Mouse (Mus musculus) layer of hippocampus, adult 8-10 months (tissue): ENCODE results near the gene Fgf4. TPM values are rescaled to one million over a fixed set of nuclear protein-coding genes. Genes with fewer than 3 reads are reported as not detected.
"Not testable (repeated sequence)": the region's sequence is repeated elsewhere in the genome, so short reads cannot be mapped to it uniquely, and the experiment has no call there.

Experiments used
- DNase-seq, 2 experiments: peaks; one replicate each; pipeline ENCODE4 v3.0.0; 2022; ENCODE audit warnings: low spot score in 2 of 2
- total RNA-seq, 4 experiments: library from RNA; stranded (reverse); gene quantifications; 2 replicates each; pipeline ENCODE4 v1.2.4; 2022

Gene Fgf4
- total RNA-seq, 4 experiments from 2014 or later: not detected

GRCm38 (mm10) chr7:144867161-144867560 is 20.0 kb downstream of the Fgf4 start:
- DNase-seq: no peak

DNA sequence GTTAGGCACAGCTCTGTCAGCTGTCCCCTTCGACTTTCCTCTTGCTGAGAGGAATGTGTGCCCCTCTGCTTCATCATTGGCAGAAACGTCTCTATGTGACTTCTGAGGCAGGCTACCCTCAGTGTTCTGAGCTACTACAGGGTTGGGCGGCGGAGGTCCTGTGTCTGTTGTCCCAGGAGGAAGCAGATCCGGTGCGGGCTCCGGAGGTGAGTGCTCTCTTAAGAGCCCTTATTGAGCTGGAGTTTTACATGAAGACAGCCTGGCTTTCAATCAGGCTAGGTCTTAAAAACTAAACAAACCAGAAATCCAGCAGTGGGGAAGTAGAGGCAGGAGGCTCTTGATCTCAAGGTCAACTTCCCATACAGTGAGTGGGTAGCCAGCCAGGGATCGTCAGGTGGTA is 20.4 kb downstream of the Fgf4 start:
- DNase-seq: no peak

DNA sequence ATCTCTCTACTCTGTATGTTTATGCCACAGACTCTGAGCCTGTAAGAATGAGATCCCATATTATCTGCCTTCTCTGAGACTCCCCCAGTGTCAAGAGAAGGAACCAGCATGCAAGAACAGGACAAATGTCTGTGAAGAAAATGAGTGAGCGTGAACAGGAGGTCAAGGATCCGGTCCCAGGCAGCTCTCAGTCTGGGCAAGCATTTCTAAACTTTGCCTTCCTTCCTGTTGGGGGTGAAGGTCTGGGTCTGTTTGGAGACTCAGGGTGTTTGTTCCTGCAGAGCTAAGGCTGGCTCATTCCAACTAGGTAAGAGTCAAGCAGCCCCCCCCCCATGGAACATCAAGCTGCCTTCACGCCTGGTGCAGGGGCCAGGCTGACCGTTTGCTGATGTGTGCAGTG is 25.3 kb downstream of the Fgf4 start:
- no peak for DNase-seq

DNA sequence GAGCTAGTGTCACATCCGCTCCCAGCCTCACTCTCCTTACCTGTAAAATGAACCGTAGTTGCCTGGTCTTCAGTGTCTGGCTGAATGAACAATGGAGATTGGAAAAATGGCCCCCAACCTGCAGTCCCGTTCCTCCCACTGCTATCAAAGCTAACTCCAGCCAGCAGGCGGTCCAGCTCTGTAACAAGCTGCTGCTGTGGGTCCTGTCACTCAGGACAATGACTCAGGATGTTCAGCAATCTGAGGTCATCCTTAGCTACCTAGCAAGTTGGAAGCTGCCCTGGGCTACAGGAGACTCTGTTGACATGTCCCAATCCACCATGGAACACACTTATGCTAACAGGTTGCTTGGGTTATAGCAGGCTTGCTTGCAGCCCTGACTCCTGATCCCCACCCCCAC is 26.0 kb downstream of the Fgf4 start:
- DNase-seq: no peak

- DNase-seq: no peak
Observed at GRCm38 (mm10) chr7:144874226-144874625, 27.1 kb downstream of the Fgf4 start.

- no peak for DNase-seq
Observed at GRCm38 (mm10) chr7:144878401-144878800, 31.2 kb downstream of the Fgf4 start.

DNA sequence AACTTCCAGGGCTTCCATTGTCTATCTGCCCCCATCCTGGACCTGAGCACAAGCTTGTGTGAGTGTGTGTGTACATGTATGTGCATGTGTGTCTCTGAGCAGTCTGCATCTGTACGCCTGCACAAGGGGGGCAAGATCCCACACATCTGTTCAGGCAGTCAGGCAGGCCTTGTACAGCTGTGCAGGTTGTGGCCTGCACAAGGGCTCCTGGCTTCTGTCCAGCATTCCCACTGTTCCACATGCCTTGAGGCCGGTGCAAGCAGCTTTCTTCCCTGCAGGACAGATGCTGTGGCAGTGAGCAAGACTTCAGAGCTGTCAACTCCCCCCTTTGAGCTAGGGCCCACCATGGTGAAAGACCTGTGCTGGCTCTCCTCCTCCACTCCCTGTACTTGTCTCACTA is 35.9 kb downstream of the Fgf4 start:
- DNase-seq: no peak

- no peak for DNase-seq
Observed at GRCm38 (mm10) chr7:144887672-144888071, 40.5 kb downstream of the Fgf4 start.

DNA sequence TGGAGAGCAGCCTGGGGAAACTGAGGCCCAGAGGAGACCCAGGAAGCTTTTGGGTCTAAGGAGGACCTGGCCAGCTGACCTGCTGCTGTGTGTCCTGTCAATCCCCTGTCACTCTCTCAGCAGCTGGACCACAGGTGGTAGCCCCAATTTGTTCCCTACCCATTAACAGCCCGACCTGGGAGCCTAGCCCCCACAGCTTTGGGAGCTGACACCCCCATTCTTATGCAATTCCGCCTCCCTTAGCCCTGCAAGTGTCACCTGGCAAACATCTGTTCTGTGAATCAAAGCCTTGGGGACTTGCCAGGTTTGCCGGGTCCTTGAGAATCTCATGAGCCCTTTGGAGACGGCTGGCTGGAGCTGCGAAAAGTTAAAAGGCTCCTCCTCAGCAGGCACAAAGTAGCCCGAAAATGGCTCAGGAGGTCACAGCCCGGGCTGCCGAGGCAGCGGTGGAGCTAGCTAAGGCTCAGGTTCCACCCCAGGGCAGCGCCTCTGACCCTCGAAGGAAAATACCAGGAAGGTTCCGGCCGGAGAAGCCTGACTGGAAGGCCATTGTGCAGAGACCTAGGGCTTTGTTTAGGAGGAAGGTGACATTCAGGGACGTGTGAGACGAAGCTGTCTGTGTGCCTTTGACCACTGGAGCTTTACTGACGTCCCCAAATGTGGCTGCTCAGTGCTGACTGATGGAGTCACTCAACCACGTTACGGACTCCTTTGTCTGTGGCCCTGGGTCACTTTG is 41.6 kb downstream of the Fgf4 start:
- DNase-seq: no peak

DNA sequence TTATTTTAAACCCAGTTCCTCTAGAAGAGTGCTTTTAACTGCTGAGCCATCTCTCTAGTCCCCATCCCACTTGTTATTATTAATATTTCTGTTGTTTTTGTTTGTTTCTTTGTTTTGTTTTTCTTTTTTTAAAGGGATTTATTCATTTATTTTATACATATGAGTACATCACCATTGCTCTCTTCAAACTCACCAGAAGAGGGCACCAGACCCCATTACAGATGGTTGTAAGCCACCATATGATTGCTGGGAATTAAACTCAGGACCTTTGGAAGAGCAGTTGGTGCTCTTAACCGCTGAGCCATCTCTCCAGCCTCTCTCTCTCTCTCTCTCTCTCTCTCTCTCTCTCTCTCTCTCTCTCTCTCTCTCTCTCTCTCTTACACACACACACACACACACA is 43.5 kb downstream of the Fgf4 start:
- not testable (repeated sequence) for DNase-seq

- DNase-seq: no peak
Observed at GRCm38 (mm10) chr7:144891863-144892262, 44.7 kb downstream of the Fgf4 start.

- no peak for DNase-seq
Observed at GRCm38 (mm10) chr7:144892322-144892721, 45.2 kb downstream of the Fgf4 start.

GRCm38 (mm10) chr7:144894191-144894590 is 47.0 kb downstream of the Fgf4 start:
- no peak for DNase-seq

DNA sequence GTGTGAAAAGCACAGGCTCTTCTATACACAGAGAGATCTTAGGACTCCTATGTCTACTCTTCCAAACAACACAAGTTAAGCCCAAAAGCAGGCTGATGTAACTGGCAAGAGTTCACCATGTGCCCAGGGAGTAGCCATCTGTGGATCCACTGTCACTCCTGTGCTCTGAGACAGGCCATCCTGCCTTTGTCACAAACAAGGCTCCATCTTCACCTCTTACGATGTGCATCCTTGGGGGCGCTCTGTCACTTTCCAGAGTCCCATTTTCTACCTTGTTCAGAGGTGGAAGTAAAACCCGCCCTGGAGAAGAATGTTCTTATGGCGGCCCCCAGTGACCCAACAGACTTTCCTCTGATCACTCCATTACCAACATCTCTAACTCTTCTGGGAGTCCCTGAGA is 47.5 kb downstream of the Fgf4 start:
- DNase-seq: no peak

DNA sequence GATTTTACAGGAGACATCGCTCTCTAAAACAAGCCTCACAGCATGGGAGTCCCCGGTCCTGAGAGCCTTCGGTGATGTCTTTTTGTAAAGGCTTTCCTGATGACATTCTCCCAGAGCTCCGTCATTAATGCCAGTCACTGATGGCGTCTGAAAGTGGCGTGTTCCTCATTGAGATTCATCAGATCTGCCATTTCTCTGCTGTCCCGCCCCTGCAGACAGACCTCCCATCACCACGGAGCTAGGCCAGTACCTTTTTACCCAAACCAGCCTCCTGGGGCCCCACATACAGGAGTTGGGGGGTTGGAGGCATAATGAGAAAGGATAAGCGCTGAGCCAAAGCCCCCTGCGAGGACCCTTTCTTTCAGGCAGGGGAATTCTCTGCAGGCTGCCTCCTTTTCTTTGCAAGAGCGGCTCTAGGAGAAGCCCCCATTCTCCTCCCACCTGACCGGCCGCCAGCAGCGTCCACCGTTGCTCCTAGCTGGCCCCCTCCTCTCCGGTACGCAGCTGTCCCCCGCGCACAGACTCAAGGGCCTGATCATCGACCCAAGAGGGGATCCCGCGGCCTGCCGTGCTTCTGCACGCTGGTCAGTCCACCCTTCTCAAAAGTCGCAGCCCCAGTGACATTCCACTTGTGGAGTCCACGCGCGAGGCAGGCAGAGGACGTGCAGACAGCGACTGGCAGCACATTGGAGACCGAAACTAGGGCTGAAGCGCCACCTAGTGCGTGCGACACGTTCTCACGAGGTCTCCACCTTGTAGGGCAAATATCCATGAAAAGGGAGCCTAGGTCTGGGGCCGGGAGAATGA is 48.3 kb downstream of the Fgf4 start:
- peak in 1 of 2 experiments; percentile 74 for DNase-seq

DNA sequence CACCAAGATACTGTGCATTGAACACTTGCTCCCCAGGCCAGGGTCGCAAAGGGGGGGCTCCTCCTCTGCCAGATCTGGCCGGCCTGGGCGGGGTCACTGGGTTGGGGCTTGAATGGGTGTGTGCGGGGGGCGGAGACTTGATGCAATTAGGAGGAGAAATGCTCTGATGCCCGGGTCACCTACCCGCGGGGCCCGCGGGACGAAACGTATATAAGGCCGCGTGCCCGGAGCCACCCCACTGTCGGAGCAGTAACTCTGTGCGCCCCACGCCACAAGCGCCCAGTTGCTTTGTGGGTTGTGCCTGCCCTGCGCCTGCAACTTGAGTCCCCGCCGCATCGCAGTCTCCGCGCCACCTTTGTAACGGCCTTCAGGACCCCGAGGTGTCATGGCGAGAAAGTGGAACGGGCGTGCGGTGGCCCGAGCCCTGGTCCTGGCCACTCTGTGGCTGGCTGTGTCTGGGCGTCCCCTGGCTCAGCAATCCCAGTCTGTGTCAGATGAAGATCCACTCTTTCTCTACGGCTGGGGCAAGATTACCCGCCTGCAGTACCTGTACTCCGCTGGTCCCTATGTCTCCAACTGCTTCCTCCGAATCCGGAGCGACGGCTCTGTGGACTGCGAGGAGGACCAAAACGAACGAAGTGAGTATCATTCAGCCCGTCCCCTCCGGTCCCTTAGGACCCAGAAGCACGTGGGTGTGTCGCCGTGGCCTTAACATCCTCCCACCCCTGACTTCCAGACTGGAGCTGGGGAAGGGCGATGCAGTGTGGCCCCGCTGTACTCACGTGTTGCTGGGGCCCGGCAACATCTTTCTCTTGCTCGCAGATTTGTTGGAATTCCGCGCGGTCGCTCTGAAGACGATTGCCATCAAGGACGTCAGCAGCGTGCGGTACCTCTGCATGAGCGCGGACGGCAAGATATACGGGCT is 49.4 kb downstream of the Fgf4 start, which contains the start of gene Fgf15:
TSS of gene Fgf15 (plus strand) at position 238 of the 925 bp plus-strand sequence.
- DNase-seq: no peak

DNA sequence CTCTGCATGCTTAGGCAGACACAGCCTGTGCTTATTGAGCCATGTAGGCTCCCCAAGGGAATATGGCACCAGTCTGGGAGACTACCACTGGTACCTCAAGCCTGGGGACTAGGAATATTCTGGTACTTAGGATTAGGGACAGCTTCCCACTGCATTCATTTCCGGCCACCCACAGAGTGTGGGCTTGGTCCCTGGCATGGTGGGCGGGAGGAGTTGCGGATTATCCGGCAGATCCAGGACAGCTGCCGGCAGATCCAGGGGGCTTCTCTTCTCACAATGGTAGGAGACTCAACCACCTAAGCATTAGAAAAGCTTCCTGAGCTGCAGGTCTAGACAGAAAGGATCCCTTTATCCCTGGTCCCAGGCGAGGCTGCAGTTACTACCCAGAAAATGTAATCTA is 51.3 kb downstream of the Fgf4 start:
- DNase-seq: no peak

- DNase-seq: not testable (repeated sequence)
Observed at GRCm38 (mm10) chr7:144905514-144905913, 58.3 kb downstream of the Fgf4 start.

- DNase-seq: peak in 1 of 2 experiments; percentile 60
Observed at GRCm38 (mm10) chr7:144906708-144907397, 59.7 kb downstream of the Fgf4 start.

GRCm38 (mm10) chr7:144907793-144908192 is 60.6 kb downstream of the Fgf4 start:
- DNase-seq: no peak

DNA sequence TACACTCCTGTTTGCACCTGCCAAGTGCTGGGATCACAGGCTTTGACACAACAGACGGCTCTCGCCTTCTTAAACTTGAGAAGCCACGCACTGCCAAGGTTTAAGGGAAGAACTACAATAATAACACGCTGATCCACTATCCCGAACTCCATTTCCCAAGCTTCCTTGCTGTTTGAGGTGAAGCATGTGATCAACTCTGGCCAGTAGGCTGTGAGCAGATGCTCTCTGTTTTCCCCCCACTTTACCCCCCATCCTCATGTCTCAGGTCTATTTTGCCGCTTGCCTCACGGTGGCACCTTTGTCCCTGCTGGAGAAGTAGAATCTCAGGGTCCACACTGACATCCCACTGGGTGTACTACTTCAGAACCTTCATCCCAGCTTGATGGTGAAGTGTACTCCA is 61.5 kb downstream of the Fgf4 start:
- no peak for DNase-seq
